Mouse (Mus musculus): Measurements from ENCODE around the gene Serpinb3d. TPM values are rescaled to one million over a fixed set of nuclear protein-coding genes. Genes with fewer than 3 reads are reported as not detected.
A peak's percentile ranks its signal among the peaks of the same experiment; 100 is the strongest.
"Not testable (repeated sequence)": the region's sequence is repeated elsewhere in the genome, so short reads cannot be mapped to it uniquely, and the experiment has no call there.

Serpinb3d gene
- total RNA-seq (2021) = not detected

DNA sequence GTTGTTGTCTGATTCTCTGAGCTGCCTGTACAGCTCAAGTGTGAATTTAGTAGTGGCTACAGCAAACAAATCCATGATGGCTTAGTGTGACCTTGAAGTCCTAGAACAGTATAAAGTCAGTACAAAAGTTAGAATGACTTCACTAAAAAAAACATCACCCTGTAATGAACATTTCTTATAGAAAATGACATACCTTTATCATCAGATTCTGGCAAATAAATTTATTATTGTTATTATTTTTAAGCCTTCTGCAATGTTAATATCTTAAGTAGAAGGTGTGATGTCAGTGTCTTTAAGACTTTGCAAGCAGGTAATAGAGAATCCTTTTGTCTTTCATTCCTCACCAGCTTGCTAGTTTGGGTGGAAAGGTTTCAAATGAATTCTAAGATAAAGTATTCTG, at the start of gene Serpinb3d:
Gene Serpinb3d (minus strand): TSS at position 101 of the 400 bp plus-strand sequence.
- no peak for DNase-seq

GRCm38 (mm10) chr1:107127453-107127852, 44.1 kb upstream of the Serpinb3d start:
- DNase-seq = peak; percentile 10

- no peak for DNase-seq
Measured at GRCm38 (mm10) chr1:107098417-107098816, 15.1 kb upstream of the Serpinb3d start.

DNA sequence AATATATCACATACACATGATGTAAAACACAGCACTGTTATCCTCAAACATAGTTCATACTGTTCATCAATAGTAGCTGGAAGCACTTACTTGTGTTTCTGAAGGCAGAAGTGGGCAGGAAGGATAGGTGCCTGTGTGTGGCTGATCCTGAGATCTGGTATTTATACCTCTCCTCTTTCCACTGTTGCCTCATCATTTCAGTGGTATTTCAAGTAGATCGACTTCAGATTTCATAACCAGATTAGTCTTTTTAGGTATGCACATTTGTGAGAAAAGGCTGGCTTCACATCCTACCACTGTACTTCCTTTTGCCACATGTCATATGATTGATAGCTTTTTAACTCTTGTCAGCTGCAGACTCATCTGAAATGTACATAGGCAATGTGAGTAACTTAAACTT, 31.1 kb downstream of the Serpinb3d start, which contains the start of gene Serpinb3a:
Gene Serpinb3a (minus strand): TSS at position 101 of the 400 bp plus-strand sequence.
- DNase-seq = no peak

- not testable (repeated sequence) for DNase-seq
Measured at GRCm38 (mm10) chr1:107034236-107034635, 49.1 kb downstream of the Serpinb3d start.

Other genes with a start within 250 kb of the Serpinb3d start
- gene Serpinb5, start 222.3 kb downstream of the Serpinb3d start, total RNA-seq (2021) = not detected
- not detected for gene Serpinb12, start 149.1 kb downstream of the Serpinb3d start, total RNA-seq (2021)
- gene Serpinb13, start 102.5 kb downstream of the Serpinb3d start, total RNA-seq (2021) = not detected
- gene Serpinb3a, start 31.2 kb downstream of the Serpinb3d start, total RNA-seq (2021) = not detected
- not detected for gene Serpinb3b, start 194.9 kb upstream of the Serpinb3d start, total RNA-seq (2021)
- gene Serpinb3c, start 194.9 kb upstream of the Serpinb3d start, total RNA-seq (2021) = not detected